Mouse (Mus musculus) small intestine, adult 2 months (tissue): ENCODE measurements around the gene Gm49378.

Experiments used
- CTCF ChIP-seq: fragments of 200-500 bp; IDR thresholded peaks from 2 replicates; pipeline ENCODE4 v1.5.1; 2012; ENCODE audit warnings: low read depth, mild to moderate bottlenecking, control low read depth, inconsistent platforms, low read length, moderate library complexity, mixed read lengths; ENCODE audit not compliant: insufficient replicate concordance, insufficient read length; ENCODE audit errors: extremely low read depth
- POLR2A ChIP-seq: fragments of 200-500 bp; IDR thresholded peaks from 2 replicates; pipeline ENCODE4 v1.6.1; 2012; ENCODE audit warnings: low read depth, mild to moderate bottlenecking, control low read depth, inconsistent platforms, low read length, moderate library complexity

GRCm38 (mm10) chr14:55629312-55629711, 8.4 kb downstream of the Gm49378 start:
- no peak for TF ChIP-seq POLR2A
- peak; percentile 73; the same call in 1 of the 2 replicates for TF ChIP-seq CTCF
